Mouse (Mus musculus): ENCODE data around the gene Capn5.

DNA sequence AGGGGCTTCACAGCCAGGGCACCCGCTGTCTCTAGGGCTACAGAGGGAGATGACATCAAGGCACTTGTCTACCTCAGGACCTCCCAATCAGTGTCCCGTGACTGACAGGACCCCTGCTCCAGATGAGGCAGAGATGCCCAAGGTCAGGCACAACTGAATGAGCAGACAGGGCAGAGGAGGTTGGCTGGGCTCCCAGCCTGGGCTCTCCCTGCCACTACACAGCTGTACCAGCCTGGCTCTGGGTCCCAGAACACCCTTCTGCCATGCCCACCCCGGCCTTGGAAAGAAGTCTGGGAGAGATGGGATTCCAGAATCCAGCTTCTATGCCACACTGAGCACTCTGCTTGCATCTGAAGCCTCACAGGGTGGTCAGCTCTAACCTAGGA is 21.8 kb downstream of the Capn5 start:
- TF ChIP-seq CTCF (IDR thresholded peaks at IDR 0.05; ENCODE audit: low read depth, low read length), result no peak
- no peak for TF ChIP-seq POLR2A (IDR thresholded peaks at IDR 0.05; ENCODE audit: borderline replicate concordance, low read depth, low read length)
